Mouse (Mus musculus) embryonic facial prominence, embryonic 12.5 days (tissue): Measurements from ENCODE around the gene Gga1. TPM values are rescaled to one million over a fixed set of nuclear protein-coding genes. Genes with fewer than 3 reads are reported as not detected.
A peak's percentile ranks its signal among the peaks of the same experiment; 100 is the strongest.

Source experiments
- ATAC-seq: fragments of 200-750 bp; cut with Nextera tagmentation; 2 replicates; pipeline ENCODE4 v1.8.0; 2017; ENCODE audit not compliant: insufficient number of reproducible peaks, insufficient read depth, low FRiP score, low TSS enrichment
- H3K27ac ChIP-seq: fragments of 300-500 bp; sonication (generic); 2 replicates; pipeline ENCODE4 v1.5.1; 2016; ENCODE audit warnings: mild to moderate bottlenecking
- H3K27me3 ChIP-seq: fragments of 300-500 bp; sonication (generic); 2 replicates; pipeline ENCODE4 v1.6.1; 2016; ENCODE audit warnings: mild to moderate bottlenecking, moderate library complexity
- H3K36me3 ChIP-seq: fragments of 300-500 bp; sonication (generic); 2 replicates; pipeline ENCODE4 v1.6.1; 2016; ENCODE audit warnings: mild to moderate bottlenecking
- H3K4me1 ChIP-seq: fragments of 300-500 bp; sonication (generic); 2 replicates; pipeline ENCODE4 v1.6.1; 2016
- H3K4me2 ChIP-seq: fragments of 300-500 bp; sonication (generic); replicated peaks from 2 replicates; pipeline ENCODE4 v1.6.1; 2016; ENCODE audit warnings: mild to moderate bottlenecking, moderate library complexity
- H3K4me3 ChIP-seq: fragments of 300-500 bp; sonication (generic); 2 replicates; pipeline ENCODE4 v1.5.1; 2016; ENCODE audit warnings: mild to moderate bottlenecking
- H3K9ac ChIP-seq: fragments of 300-500 bp; sonication (generic); 2 replicates; pipeline ENCODE4 v1.6.1; 2016; ENCODE audit warnings: mild to moderate bottlenecking, moderate library complexity
- H3K9me3 ChIP-seq: fragments of 300-500 bp; sonication (generic); 2 replicates; pipeline ENCODE4 v1.6.1; 2016; ENCODE audit warnings: mild to moderate bottlenecking, moderate library complexity
- WGBS: fragments of 180-500 bp; shearing (Covaris S2); methylation state at CpG from one replicate; pipeline ENCODE4 v1.1.7; 2016; 5-methylcytosine and 5-hydroxymethylcytosine counted together
- polyA plus RNA-seq: library from polyadenylated mRNA; unstranded; fragments of >200 nt; fragmentation: Nextera tagmentation; extraction: Ambion mirVana; gene quantifications from 2 replicates; pipeline ENCODE4 v1.2.1, GENCODE M21; 2016

Gga1 gene
- polyA plus RNA-seq, 1 experiment from 2014 or later, result 50.0 TPM

GRCm38 (mm10) chr15:78899740-78900584, 23.0 kb downstream of the Gga1 start, which contains the start of gene Sh3bp1:
Sh3bp1 (plus strand) TSS chr15:78899768.
- Histone ChIP-seq H3K4me2 (peak within 1 kb of the TSS; percentile 81), H3K27me3 (no peaks in the 10 kb centered on the region), H3K27ac (peak within 1 kb of the TSS; percentile 78), H3K9me3 (no peaks in the 10 kb centered on the region), H3K9ac (peak within 1 kb of the TSS; percentile 80), H3K36me3 (peaks cover 25% of the 10 kb centered on the region), H3K4me1 (peaks cover 28% of the 10 kb centered on the region), H3K4me3 (peak within 1 kb of the TSS; percentile 75)
- ATAC-seq, result 0 out of 2 replicates have a peak, but pooled peaks have one; percentile 16
- under 1% methylated on average over 46 of the region's 47 CpGs for WGBS

- peaks cover 28% of the 10 kb centered on the region for H3K4me1 ChIP-seq
- peak overlapping the region; percentile 75 for H3K4me3 ChIP-seq
- H3K27ac ChIP-seq, result peak overlapping the region; percentile 78
- WGBS, result 14% methylated on average over 18 of the region's 18 CpGs
- peaks cover 32% of the 10 kb centered on the region for H3K36me3 ChIP-seq
- H3K9ac ChIP-seq, result peak overlapping the region; percentile 80
- no peaks in the 10 kb centered on the region for H3K27me3 ChIP-seq
- peak overlapping the region; percentile 81 for H3K4me2 ChIP-seq
- peak; percentile 31; the same call in 1 of the 2 replicates for ATAC-seq
- no peaks in the 10 kb centered on the region for H3K9me3 ChIP-seq
Observed at GRCm38 (mm10) chr15:78900585-78901421, 23.8 kb downstream of the Gga1 start.

GRCm38 (mm10) chr15:78901422-78901789, 24.4 kb downstream of the Gga1 start:
- no peak for ATAC-seq
- H3K4me1 ChIP-seq, result peaks cover 28% of the 10 kb centered on the region

DNA sequence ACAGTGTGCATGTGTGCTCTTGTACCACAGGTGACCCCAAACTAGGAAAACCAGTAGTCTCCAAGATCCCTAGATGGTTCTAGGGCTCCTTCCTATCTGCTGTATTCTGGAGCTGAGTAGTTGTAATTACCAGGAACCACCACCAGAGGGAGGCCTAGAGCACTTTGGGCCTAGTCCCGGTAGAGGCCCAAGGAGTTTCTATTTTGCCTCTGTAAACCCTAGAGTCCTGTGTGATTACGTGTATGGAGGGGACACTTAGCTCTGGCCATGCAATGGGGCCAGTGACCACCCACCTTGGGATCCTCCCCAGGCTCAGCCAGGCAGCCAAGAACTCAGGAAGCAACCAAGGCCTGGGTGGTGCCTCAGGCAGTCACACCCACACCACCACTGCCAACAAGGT, 26.3 kb downstream of the Gga1 start:
- Histone ChIP-seq H3K4me2 (no peak overlapping the region), H3K9me3 (no peaks in the 10 kb centered on the region), H3K36me3 (peaks cover 57% of the 10 kb centered on the region), H3K27me3 (no peaks in the 10 kb centered on the region), H3K4me3 (no peak overlapping the region), H3K4me1 (peaks cover 28% of the 10 kb centered on the region), H3K9ac (0 out of 2 replicates have a peak overlapping the region, but pooled peaks have one; percentile 2), H3K27ac (no peak overlapping the region)
- 14% methylated on average over 2 of the region's 2 CpGs for WGBS
- no peak for ATAC-seq

More at GRCm38 (mm10) chr15:78901422-78901789, 24.4 kb downstream of the Gga1 start:
- H3K27ac ChIP-seq, result peak overlapping the region; percentile 78
- WGBS, result 36% methylated on average over 8 of the region's 8 CpGs
- no peaks in the 10 kb centered on the region for H3K27me3 ChIP-seq
- H3K4me3 ChIP-seq, result peak overlapping the region; percentile 75
- H3K9ac ChIP-seq, result peak overlapping the region; percentile 80
- no peaks in the 10 kb centered on the region for H3K9me3 ChIP-seq
- H3K4me2 ChIP-seq, result peak overlapping the region; percentile 81
- peaks cover 38% of the 10 kb centered on the region for H3K36me3 ChIP-seq

GRCm38 (mm10) chr15:78908399-78908798, 31.4 kb downstream of the Gga1 start:
- H3K9me3 ChIP-seq, result no peaks in the 10 kb centered on the region
- H3K36me3 ChIP-seq, result peaks cover 81% of the 10 kb centered on the region
- no peak overlapping the region for H3K4me2 ChIP-seq
- no peak overlapping the region for H3K4me3 ChIP-seq
- ATAC-seq, result no peak
- no peak overlapping the region for H3K9ac ChIP-seq
- no peak overlapping the region for H3K27ac ChIP-seq
- no peaks in the 10 kb centered on the region for H3K27me3 ChIP-seq
- WGBS, result 74% methylated on average over 7 of the region's 7 CpGs
- H3K4me1 ChIP-seq, result no peaks in the 10 kb centered on the region

GRCm38 (mm10) chr15:78908982-78909381, 32.0 kb downstream of the Gga1 start:
- Histone ChIP-seq H3K4me3 (no peak overlapping the region), H3K27ac (no peak overlapping the region), H3K27me3 (no peaks in the 10 kb centered on the region), H3K36me3 (peaks cover 76% of the 10 kb centered on the region), H3K4me2 (no peak overlapping the region), H3K9me3 (no peaks in the 10 kb centered on the region), H3K4me1 (no peaks in the 10 kb centered on the region), H3K9ac (no peak overlapping the region)
- no peak for ATAC-seq
- WGBS, result 88% methylated on average over 8 of the region's 8 CpGs

GRCm38 (mm10) chr15:78912040-78912439, 35.0 kb downstream of the Gga1 start:
- ATAC-seq, result no peak
- 39% methylated on average over 9 of the region's 9 CpGs for WGBS
- H3K9me3 ChIP-seq, result no peaks in the 10 kb centered on the region
- no peak overlapping the region for H3K4me2 ChIP-seq
- no peak overlapping the region for H3K9ac ChIP-seq
- no peak overlapping the region for H3K4me3 ChIP-seq
- peaks cover 45% of the 10 kb centered on the region for H3K36me3 ChIP-seq
- H3K4me1 ChIP-seq, result peaks cover 22% of the 10 kb centered on the region
- no peak overlapping the region for H3K27ac ChIP-seq
- H3K27me3 ChIP-seq, result no peaks in the 10 kb centered on the region

- H3K27me3 ChIP-seq, result no peaks in the 10 kb centered on the region
- H3K4me2 ChIP-seq, result peak within 1 kb of the TSS; percentile 96
- peak; percentile 93 for ATAC-seq
- H3K36me3 ChIP-seq, result peaks cover 42% of the 10 kb centered on the region
- H3K27ac ChIP-seq, result peak within 1 kb of the TSS; percentile 93
- H3K4me3 ChIP-seq, result peak within 1 kb of the TSS; percentile 77
- H3K4me1 ChIP-seq, result peaks cover 22% of the 10 kb centered on the region
- under 1% methylated on average over 51 of the region's 51 CpGs for WGBS
- H3K9ac ChIP-seq, result peak within 1 kb of the TSS; percentile 83
- no peaks in the 10 kb centered on the region for H3K9me3 ChIP-seq
Observed at GRCm38 (mm10) chr15:78913632-78914090, 36.7 kb downstream of the Gga1 start, which contains the start of gene Pdxp. Pdxp (plus strand) TSS chr15:78913919.

DNA sequence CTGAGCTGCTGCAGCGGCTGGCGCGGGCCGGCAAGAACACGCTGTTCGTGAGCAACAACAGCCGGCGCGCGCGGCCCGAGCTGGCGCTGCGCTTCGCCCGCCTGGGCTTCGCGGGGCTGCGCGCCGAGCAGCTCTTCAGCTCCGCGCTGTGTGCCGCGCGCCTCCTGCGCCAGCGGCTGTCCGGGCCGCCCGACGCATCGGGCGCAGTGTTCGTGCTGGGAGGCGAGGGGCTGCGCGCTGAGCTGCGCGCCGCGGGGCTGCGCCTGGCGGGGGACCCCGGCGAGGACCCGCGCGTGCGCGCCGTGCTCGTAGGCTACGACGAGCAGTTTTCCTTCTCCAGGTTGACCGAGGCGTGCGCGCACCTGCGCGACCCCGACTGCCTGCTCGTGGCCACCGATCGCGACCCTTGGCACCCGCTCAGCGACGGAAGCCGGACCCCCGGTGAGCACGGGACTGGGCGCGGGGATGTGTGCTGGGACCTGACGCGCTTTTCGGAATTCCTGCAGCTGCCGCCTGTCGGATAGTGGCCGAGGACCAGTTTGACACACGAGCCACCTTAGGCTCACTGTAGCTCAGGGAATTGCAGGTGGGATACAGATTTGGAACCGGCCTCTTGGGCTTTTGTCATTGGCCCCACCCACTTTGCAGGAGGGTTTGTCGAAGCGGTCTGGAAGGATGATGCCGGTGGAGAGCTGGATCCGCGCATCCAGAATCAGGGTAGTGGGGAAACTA, 37.3 kb downstream of the Gga1 start:
- peak overlapping the region; percentile 83 for H3K9ac ChIP-seq
- WGBS, result 1% methylated on average over 87 of the region's 87 CpGs
- no peaks in the 10 kb centered on the region for H3K27me3 ChIP-seq
- peak; percentile 53 for ATAC-seq
- H3K36me3 ChIP-seq, result peaks cover 41% of the 10 kb centered on the region
- peak overlapping the region; percentile 96 for H3K4me2 ChIP-seq
- H3K9me3 ChIP-seq, result no peaks in the 10 kb centered on the region
- H3K4me1 ChIP-seq, result peaks cover 22% of the 10 kb centered on the region
- peak overlapping the region; percentile 93 for H3K27ac ChIP-seq
- H3K4me3 ChIP-seq, result peak overlapping the region; percentile 77

- H3K36me3 ChIP-seq, result peaks cover 36% of the 10 kb centered on the region
- H3K4me2 ChIP-seq, result peak overlapping the region; percentile 96
- H3K9me3 ChIP-seq, result no peaks in the 10 kb centered on the region
- peak overlapping the region; percentile 77 for H3K4me3 ChIP-seq
- H3K4me1 ChIP-seq, result peaks cover 22% of the 10 kb centered on the region
- H3K27me3 ChIP-seq, result no peaks in the 10 kb centered on the region
- H3K9ac ChIP-seq, result peak overlapping the region; percentile 83
- H3K27ac ChIP-seq, result peak overlapping the region; percentile 93; the same call in 1 of the 2 replicates
- WGBS, result 45% methylated on average over 8 of the region's 8 CpGs
- ATAC-seq, result no peak
Observed at GRCm38 (mm10) chr15:78914823-78915659, 38.1 kb downstream of the Gga1 start.
